Mouse (Mus musculus) bone marrow macrophage, adult 2 months (primary cell): ENCODE measurements around the gene Kif2c.

Source experiments
- CTCF ChIP-seq: IDR thresholded peaks from 2 replicates; pipeline ENCODE4 v1.5.1; 2012; ENCODE audit warnings: low read depth, mild to moderate bottlenecking, low read length, moderate library complexity
- POLR2A ChIP-seq: IDR thresholded peaks from 2 replicates; pipeline ENCODE4 v1.6.1; 2012; ENCODE audit warnings: mild to moderate bottlenecking, low read depth, low read length, borderline replicate concordance

- TF ChIP-seq POLR2A: no peak
- TF ChIP-seq CTCF: peak; percentile 90
Observed at GRCm38 (mm10) chr4:117189382-117189855, 7.0 kb upstream of the Kif2c start.
